Mouse (Mus musculus): ENCODE measurements at regions not wholly inside any gene's neighbourhood (a gene's known extent, or its start where the extent isn't known, plus 50 kb on each side); places are given as distances from the start of the nearest gene placed in this dataset.

DNA sequence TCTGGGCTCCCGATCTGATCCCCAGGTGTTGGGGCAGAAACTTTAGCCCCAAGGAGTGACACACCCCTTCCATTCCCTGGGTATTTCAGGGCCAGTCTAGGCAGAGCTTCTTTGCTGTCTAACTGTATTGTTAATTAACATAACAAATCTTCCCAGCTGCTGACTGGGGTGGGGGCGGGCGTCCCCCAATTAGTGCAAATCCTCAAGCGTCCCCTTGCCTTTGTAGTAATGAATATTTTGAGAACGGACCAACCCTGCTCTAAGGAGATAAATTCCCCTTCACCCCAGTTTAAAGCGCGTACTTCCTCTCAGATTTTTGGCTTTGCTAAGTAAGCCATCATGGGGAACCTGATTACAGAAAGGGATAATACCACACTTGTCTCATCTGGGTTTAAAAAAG, 268.0 kb upstream of the Cxcr4 start:
- Histone ChIP-seq H3K27me3 (replicated peaks) (no peaks in the 10 kb centered on the region), H3K9ac (no peak overlapping the region), H3K4me3 (no peak overlapping the region), H3K4me2 (no peak overlapping the region), H3K27ac (ENCODE audit: poor library complexity, severe bottlenecking) (no peak overlapping the region), H3K4me1 (replicated peaks) (no peaks in the 10 kb centered on the region), H3K36me3 (no peaks in the 10 kb centered on the region), H3K9me3 (replicated peaks) (no peaks in the 10 kb centered on the region)
- 40% methylated on average over 7 of the region's 7 CpGs for WGBS
- ATAC-seq (ENCODE audit: insufficient number of reproducible peaks, low FRiP score), result no peak

DNA sequence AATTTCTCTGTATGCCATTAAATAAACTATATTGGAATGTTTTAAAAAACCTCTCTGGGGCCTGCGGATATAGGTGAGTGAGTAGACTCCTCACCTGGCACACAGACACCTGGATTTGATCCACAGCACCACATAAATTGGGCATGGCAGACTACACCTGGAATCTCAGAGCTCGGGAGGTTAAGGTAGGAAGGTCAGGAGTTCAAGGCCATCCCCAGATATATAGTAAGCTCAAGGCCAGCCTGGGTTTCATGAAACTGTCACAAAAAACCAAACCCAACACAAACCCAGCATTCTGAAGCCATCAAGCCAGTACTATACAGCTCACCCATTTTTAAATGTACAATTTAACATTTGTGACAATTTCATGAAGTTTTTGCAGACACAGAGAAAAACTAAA, 266.6 kb upstream of the Cxcr4 start:
- WGBS, result 82% methylated on average over 2 of the region's 2 CpGs
- no peak overlapping the region for H3K9ac ChIP-seq
- H3K27me3 ChIP-seq (replicated peaks), result no peaks in the 10 kb centered on the region
- H3K36me3 ChIP-seq, result no peaks in the 10 kb centered on the region
- no peaks in the 10 kb centered on the region for H3K9me3 ChIP-seq (replicated peaks)
- no peak for ATAC-seq (ENCODE audit: insufficient number of reproducible peaks, low FRiP score)
- H3K4me3 ChIP-seq, result no peak overlapping the region
- H3K4me1 ChIP-seq (replicated peaks), result no peaks in the 10 kb centered on the region
- no peak overlapping the region for H3K27ac ChIP-seq (ENCODE audit: poor library complexity, severe bottlenecking)
- H3K4me2 ChIP-seq, result no peak overlapping the region

DNA sequence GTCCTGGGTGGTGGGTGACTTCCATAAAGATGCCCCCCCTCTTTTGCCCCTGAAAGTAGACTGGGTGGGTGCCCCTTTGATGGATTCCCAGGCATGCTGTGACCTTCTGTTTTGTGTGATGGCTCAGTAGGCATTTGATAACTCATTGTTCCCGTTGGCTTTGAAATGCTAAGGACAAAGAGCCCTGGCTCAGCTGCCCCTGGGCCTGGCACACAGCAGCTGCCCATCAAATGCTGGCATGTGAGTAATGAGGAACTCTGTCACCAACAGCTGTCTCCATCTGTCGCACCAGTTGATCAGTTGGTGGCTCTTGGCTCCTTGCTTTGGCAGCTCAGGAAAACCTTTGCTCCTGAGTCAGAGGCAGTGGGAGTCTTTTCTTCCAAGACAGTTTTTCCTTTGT, 264.8 kb upstream of the Cxcr4 start:
- no peaks in the 10 kb centered on the region for H3K9me3 ChIP-seq (replicated peaks)
- H3K4me1 ChIP-seq (replicated peaks), result no peaks in the 10 kb centered on the region
- H3K9ac ChIP-seq, result no peak overlapping the region
- ATAC-seq (ENCODE audit: insufficient number of reproducible peaks, low FRiP score), result no peak
- no peak overlapping the region for H3K4me3 ChIP-seq
- H3K27me3 ChIP-seq (replicated peaks), result no peaks in the 10 kb centered on the region
- 56% methylated on average over 2 of the region's 2 CpGs for WGBS
- H3K4me2 ChIP-seq, result no peak overlapping the region
- H3K27ac ChIP-seq (ENCODE audit: poor library complexity, severe bottlenecking), result no peak overlapping the region
- H3K36me3 ChIP-seq, result no peaks in the 10 kb centered on the region

DNA sequence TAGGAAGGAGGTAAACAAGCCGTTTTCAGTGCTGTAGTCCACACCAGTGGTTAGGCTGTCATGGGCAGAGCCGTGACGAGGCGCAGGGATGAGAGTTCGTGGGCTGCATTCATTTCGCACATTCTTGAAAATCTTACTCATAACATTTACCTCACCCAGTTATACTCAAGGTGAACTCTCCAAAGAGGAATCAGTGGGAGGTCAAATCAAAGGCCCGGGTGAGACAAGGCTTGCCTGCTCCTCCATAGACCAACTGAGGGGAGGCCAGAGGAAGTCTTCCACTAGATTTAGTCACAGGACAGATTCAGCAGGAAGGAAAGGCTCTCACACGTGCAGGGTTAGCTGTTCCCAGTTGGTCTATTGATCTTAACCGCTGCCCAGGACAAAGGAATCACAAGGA, 262.6 kb upstream of the Cxcr4 start:
- ATAC-seq (ENCODE audit: insufficient number of reproducible peaks, low FRiP score), result no peak
- H3K4me2 ChIP-seq, result no peak overlapping the region
- no peak overlapping the region for H3K4me3 ChIP-seq
- no peaks in the 10 kb centered on the region for H3K36me3 ChIP-seq
- H3K9me3 ChIP-seq (replicated peaks), result no peaks in the 10 kb centered on the region
- H3K27ac ChIP-seq (ENCODE audit: poor library complexity, severe bottlenecking), result no peak overlapping the region
- 51% methylated on average over 9 of the region's 9 CpGs for WGBS
- H3K27me3 ChIP-seq (replicated peaks), result no peaks in the 10 kb centered on the region
- no peaks in the 10 kb centered on the region for H3K4me1 ChIP-seq (replicated peaks)
- no peak overlapping the region for H3K9ac ChIP-seq

DNA sequence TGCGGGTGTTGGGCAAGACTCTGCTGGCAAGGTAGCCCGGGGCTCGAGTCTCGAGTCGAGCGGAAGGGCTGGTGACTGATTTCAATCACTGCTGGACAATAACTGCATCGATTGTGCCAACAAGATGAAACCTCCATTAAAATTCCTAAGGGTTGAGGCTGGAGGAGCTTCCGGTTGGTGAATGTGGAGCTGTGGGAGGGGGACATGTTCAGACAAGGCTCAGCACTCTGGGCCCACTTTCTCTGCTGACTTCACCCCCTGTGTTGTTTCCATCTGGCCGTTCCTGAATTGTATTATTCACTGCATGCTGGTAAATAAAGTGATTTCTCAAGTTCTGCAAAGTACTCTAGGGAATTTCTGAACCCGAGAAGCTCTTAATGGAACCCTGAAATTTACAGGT, 261.2 kb upstream of the Cxcr4 start:
- no peak for ATAC-seq (ENCODE audit: insufficient number of reproducible peaks, low FRiP score)

DNA sequence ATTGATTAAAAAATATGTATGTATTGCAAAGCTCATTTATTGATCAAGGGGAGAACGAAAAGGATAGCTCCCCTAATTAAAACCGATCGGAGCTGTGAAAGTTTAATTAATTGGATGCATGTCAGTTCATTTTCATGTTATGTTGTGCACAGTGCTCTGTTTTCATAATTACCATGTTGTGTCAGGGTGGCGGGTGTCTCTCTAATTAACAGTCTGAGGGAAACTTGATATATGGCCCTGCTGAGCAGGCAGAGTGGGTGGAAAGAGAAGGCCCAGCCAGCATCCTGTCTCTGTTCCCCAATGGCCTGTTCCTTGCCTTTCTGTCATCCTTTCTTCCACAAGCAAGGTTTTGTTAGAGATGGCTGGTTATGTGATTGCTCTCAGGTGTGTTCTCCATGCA, 245.3 kb upstream of the Cxcr4 start:
- Histone ChIP-seq H3K4me3 (no peak overlapping the region), H3K36me3 (no peaks in the 10 kb centered on the region), H3K9ac (no peak overlapping the region), H3K27ac (ENCODE audit: poor library complexity, severe bottlenecking) (no peak overlapping the region), H3K27me3 (replicated peaks) (no peaks in the 10 kb centered on the region; the same call in 1 of the 2 replicates), H3K4me1 (replicated peaks) (no peaks in the 10 kb centered on the region), H3K4me2 (no peak overlapping the region), H3K9me3 (replicated peaks) (no peaks in the 10 kb centered on the region)
- WGBS, result 85% methylated on average over 4 of the region's 4 CpGs
- no peak for ATAC-seq (ENCODE audit: insufficient number of reproducible peaks, low FRiP score)

More for the DNA sequence above, 261.2 kb upstream of the Cxcr4 start:
- H3K9me3 ChIP-seq (replicated peaks), result no peaks in the 10 kb centered on the region
- H3K4me1 ChIP-seq (replicated peaks), result no peaks in the 10 kb centered on the region
- H3K4me2 ChIP-seq, result no peak overlapping the region
- H3K9ac ChIP-seq, result no peak overlapping the region
- H3K27ac ChIP-seq (ENCODE audit: poor library complexity, severe bottlenecking), result no peak overlapping the region
- 83% methylated on average over 10 of the region's 10 CpGs for WGBS
- H3K27me3 ChIP-seq (replicated peaks), result no peaks in the 10 kb centered on the region
- no peak overlapping the region for H3K4me3 ChIP-seq
- no peaks in the 10 kb centered on the region for H3K36me3 ChIP-seq

DNA sequence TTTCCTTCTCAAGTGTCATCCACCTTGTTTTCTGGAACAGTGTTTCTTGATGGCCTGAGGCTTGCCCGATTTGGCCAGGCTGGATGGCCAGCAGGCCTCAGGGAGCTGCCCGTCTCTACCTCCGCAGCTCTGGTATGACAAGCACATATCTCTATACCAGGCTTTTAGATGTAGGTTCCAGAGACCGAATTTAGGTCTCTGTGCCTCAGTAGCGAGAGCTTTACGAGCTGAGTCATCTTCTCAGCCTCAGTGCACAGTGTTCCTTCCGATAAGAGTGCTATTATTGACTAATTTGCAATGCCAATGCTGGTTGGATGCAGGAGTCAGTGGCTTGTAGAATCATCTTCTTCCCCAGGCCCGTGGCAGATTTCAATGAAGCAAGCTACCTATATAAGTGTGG, 243.4 kb upstream of the Cxcr4 start:
- H3K9ac ChIP-seq, result no peak overlapping the region
- ATAC-seq (ENCODE audit: insufficient number of reproducible peaks, low FRiP score), result no peak
- no peaks in the 10 kb centered on the region for H3K36me3 ChIP-seq
- H3K4me1 ChIP-seq (replicated peaks), result 0 out of 2 replicates have a peak, but pooled peaks cover 7% of the 10 kb centered on the region
- no peak overlapping the region for H3K4me3 ChIP-seq
- no peak overlapping the region for H3K27ac ChIP-seq (ENCODE audit: poor library complexity, severe bottlenecking)
- 76% methylated on average over 8 of the region's 8 CpGs for WGBS
- no peaks in the 10 kb centered on the region for H3K9me3 ChIP-seq (replicated peaks)
- H3K4me2 ChIP-seq, result no peak overlapping the region
- H3K27me3 ChIP-seq (replicated peaks), result no peaks in the 10 kb centered on the region; the same call in 1 of the 2 replicates

DNA sequence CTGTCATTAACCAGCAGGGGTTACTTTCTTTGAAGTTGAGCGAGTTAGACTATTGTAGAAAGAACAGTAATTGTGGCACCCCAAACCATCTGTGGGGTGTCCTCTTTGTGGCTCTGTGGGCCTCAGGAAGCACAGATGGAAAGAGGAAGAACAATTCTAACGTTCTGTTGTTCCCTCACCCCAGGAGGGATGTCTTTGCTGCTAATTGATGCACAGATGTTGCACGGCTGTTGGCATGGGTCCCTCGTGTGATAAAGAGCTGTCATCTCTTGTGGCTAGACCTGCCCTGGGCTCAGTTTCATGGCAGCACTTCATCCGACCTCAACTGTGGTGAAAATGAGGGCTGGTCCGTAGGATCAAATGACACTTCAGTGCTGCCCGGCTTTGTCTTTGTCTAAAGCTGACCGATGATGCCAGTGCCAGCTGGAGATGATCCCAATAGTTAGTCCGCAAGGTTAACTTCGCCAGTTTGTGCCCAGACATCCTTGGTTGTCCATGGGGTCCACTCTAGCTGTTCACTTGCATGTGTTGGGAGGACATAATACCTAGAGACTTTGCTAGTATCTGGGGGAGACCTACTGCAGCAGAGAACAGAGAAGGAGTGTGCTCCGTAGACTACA, 241.1 kb upstream of the Cxcr4 start:
- no peaks in the 10 kb centered on the region for H3K9me3 ChIP-seq (replicated peaks)
- ATAC-seq (ENCODE audit: insufficient number of reproducible peaks, low FRiP score), result no peak
- H3K36me3 ChIP-seq, result no peaks in the 10 kb centered on the region
- H3K9ac ChIP-seq, result no peak overlapping the region
- 37% methylated on average over 11 of the region's 11 CpGs for WGBS
- no peaks in the 10 kb centered on the region; the same call in 1 of the 2 replicates for H3K27me3 ChIP-seq (replicated peaks)
- no peak overlapping the region for H3K27ac ChIP-seq (ENCODE audit: poor library complexity, severe bottlenecking)
- no peak overlapping the region for H3K4me3 ChIP-seq
- no peak overlapping the region for H3K4me2 ChIP-seq
- H3K4me1 ChIP-seq (replicated peaks), result 0 out of 2 replicates have a peak, but pooled peaks cover 7% of the 10 kb centered on the region

DNA sequence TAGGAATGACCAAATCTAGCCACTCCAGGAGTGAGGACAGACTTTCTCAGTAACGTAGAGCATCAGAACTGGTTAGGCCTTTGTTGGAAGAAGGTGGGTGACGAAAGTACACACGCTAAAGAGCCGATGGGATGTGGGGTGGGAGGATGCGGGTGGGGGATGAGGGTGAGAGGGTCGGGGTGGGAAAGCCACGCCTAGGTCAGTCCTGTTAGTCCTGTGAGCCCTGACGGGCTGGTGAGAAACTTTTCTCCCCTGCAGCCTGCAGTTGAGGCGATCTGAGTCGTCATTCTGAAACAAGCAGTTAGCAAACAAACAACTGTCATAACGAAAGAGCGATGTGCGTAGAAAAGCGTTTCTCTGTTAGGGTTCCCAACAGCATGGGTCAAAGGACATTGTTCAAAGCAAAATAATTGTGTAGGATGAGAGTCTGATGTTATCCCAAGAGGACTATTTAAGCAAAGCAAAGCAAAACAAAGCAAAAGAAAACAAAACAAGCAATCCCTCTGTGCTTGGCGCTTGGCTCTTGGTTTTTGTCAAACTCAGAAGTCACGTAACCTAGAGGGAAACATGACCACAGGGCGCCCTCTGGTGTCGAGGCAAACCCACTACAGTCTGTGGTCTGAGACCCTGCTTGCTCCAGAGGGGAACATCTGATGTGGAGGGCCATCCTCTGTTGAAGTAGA, 240.2 kb upstream of the Cxcr4 start:
- 22% methylated on average over 18 of the region's 18 CpGs for WGBS
- Histone ChIP-seq H3K27ac (ENCODE audit: poor library complexity, severe bottlenecking) (no peak overlapping the region), H3K4me2 (peak overlapping the region; percentile 67), H3K36me3 (no peaks in the 10 kb centered on the region), H3K9ac (peak overlapping the region; percentile 62), H3K4me3 (peak overlapping the region; percentile 40), H3K4me1 (replicated peaks) (0 out of 2 replicates have a peak, but pooled peaks cover 7% of the 10 kb centered on the region), H3K27me3 (replicated peaks) (no peaks in the 10 kb centered on the region; the same call in 1 of the 2 replicates), H3K9me3 (replicated peaks) (no peaks in the 10 kb centered on the region)
- ATAC-seq (ENCODE audit: insufficient number of reproducible peaks, low FRiP score), result peak; percentile 53; the same call in 1 of the 2 replicates

DNA sequence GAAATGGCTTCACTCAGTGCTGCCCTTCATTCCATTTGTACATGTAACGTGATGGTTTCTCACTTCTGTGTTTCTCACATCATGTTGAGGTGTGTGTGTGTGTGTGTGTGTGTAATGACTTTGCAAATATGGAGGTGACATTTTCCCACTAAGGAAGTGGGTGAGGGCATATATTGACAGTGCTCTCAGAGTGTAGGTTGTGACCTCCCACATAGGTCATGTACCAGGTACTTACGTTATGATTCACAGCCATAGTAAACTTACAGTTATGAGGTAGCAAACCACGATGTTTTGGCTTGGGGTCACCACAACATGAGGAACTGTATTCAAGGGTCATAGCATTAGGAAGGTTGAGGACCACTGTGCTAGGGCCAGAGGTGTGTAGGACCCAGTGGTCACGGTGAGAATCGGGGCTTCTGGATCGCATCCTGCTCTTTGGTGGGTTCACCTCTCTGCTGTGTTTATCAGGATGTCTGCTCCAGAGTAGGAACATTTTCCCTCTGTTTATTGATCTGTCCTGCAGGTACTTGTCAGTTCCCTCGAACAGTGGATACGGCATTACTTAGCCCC, 238.7 kb upstream of the Cxcr4 start:
- Histone ChIP-seq H3K27me3 (replicated peaks) (no peaks in the 10 kb centered on the region; the same call in 1 of the 2 replicates), H3K27ac (ENCODE audit: poor library complexity, severe bottlenecking) (no peak overlapping the region), H3K4me3 (no peak overlapping the region), H3K4me2 (no peak overlapping the region), H3K9ac (no peak overlapping the region), H3K4me1 (replicated peaks) (0 out of 2 replicates have a peak, but pooled peaks cover 7% of the 10 kb centered on the region), H3K9me3 (replicated peaks) (no peaks in the 10 kb centered on the region), H3K36me3 (no peaks in the 10 kb centered on the region)
- ATAC-seq (ENCODE audit: insufficient number of reproducible peaks, low FRiP score), result no peak
- WGBS, result 83% methylated on average over 8 of the region's 8 CpGs

DNA sequence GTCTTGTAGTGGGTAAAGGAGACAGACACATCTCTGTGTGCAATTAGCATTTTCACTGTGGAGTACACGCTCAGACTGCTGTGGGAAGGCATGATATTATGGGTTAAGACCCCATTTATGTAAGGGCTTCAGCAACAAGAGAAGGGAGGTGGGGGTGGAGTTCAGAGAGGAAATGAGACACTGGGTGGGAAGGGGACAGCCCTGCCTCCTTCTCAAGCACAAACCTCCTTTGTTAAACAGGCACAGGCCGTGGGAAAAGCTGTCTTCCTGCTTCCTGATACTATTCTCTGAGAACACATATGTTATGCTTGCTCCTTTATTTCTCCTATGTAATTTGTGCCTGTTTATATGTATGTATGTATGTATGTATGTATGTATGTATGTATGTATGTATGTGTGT, 237.4 kb upstream of the Cxcr4 start:
- Histone ChIP-seq H3K9me3 (replicated peaks) (no peaks in the 10 kb centered on the region), H3K4me3 (no peak overlapping the region), H3K4me2 (no peak overlapping the region), H3K27me3 (replicated peaks) (no peaks in the 10 kb centered on the region; the same call in 1 of the 2 replicates), H3K36me3 (no peaks in the 10 kb centered on the region), H3K4me1 (replicated peaks) (0 out of 2 replicates have a peak, but pooled peaks cover 7% of the 10 kb centered on the region), H3K9ac (no peak overlapping the region), H3K27ac (ENCODE audit: poor library complexity, severe bottlenecking) (no peak overlapping the region)
- ATAC-seq (ENCODE audit: insufficient number of reproducible peaks, low FRiP score), result no peak
- WGBS, result 44% methylated on average over 2 of the region's 2 CpGs
